Mouse (Mus musculus): ENCODE data around the gene Fbxo33. TPM values are rescaled to one million over a fixed set of nuclear protein-coding genes. Genes with fewer than 3 reads are reported as not detected.
"Not testable (repeated sequence)": the region's sequence is repeated elsewhere in the genome, so short reads cannot be mapped to it uniquely, and the experiment has no call there.

The Fbxo33 gene
- 10 to 100 TPM in 16 of 26 experiments, 1 to 10 TPM in 10; 3.1 to 25.9 (median 13.3) TPM for total RNA-seq (2018; cell fraction: chromatin; rRNA removed)
- total RNA-seq (2018; cell fraction: cytosol; rRNA removed) = 10 to 100 TPM; 19.7 to 30.7 (median 25.9) TPM
- 10 to 100 TPM in 25 of 26 experiments, 1 to 10 TPM in 1; 8.5 to 41.5 (median 25.1) TPM for total RNA-seq (2018; cell fraction: nucleus; rRNA removed)
- polyA plus RNA-seq (2018) = 20.6 to 26.1 TPM (median 23.0 TPM) in 3 replicates

- under 1% methylated on average over 104 of the region's 109 CpGs for WGBS (ENCODE audit: missing documents)
- no peaks in the 10 kb centered on the region for H3K36me3 ChIP-seq (ENCODE audit: inconsistent target)
- peaks cover 43% of the 10 kb centered on the region for H3K79me2 ChIP-seq (ENCODE audit: inconsistent target)
- peak within 1 kb of the TSS; percentile 92 for H3K4me3 ChIP-seq (ENCODE audit: inconsistent target)
- peak within 1 kb of the TSS; percentile 87 for H3K27ac ChIP-seq
These were observed at the start of gene Fbxo33 for GRCm38 (mm10) chr12:59219325-59220225. TSS of gene Fbxo33 (minus strand) at chr12:59219725.

- WGBS (ENCODE audit: missing documents) = 89% methylated on average over 4 of the region's 4 CpGs
- no peak overlapping the region for H3K4me3 ChIP-seq (ENCODE audit: inconsistent target)
These were observed 46.4 kb upstream of the Fbxo33 start for GRCm38 (mm10) chr12:59265942-59266231.

GRCm38 (mm10) chr12:59265207-59265941 is 45.8 kb upstream of the Fbxo33 start:
- 32% methylated on average over 15 of the region's 15 CpGs for WGBS (ENCODE audit: missing documents)
- H3K79me2 ChIP-seq (ENCODE audit: inconsistent target) = no peaks in the 10 kb centered on the region
- H3K27ac ChIP-seq = no peak overlapping the region
- no peak overlapping the region for H3K4me3 ChIP-seq (ENCODE audit: inconsistent target)
- H3K36me3 ChIP-seq (ENCODE audit: inconsistent target) = no peaks in the 10 kb centered on the region

More at GRCm38 (mm10) chr12:59265942-59266231, 46.4 kb upstream of the Fbxo33 start:
- H3K36me3 ChIP-seq (ENCODE audit: inconsistent target) = no peaks in the 10 kb centered on the region
- H3K27ac ChIP-seq = no peak overlapping the region
- no peaks in the 10 kb centered on the region for H3K79me2 ChIP-seq (ENCODE audit: inconsistent target)

- H3K36me3 ChIP-seq (ENCODE audit: inconsistent target) = no peaks in the 10 kb centered on the region
- H3K4me3 ChIP-seq (ENCODE audit: inconsistent target) = no peak overlapping the region
- H3K27ac ChIP-seq = no peak overlapping the region
- 84% methylated on average over 3 of the region's 3 CpGs for WGBS (ENCODE audit: missing documents)
- H3K79me2 ChIP-seq (ENCODE audit: inconsistent target) = no peaks in the 10 kb centered on the region
These were observed 43.3 kb upstream of the Fbxo33 start for GRCm38 (mm10) chr12:59262841-59263240.

GRCm38 (mm10) chr12:59260798-59261197 is 41.3 kb upstream of the Fbxo33 start:
- WGBS (ENCODE audit: missing documents) = 93% methylated on average over 2 of the region's 2 CpGs
- H3K27ac ChIP-seq = no peak overlapping the region

GRCm38 (mm10) chr12:59260362-59260761 is 40.8 kb upstream of the Fbxo33 start:
- H3K27ac ChIP-seq = no peak overlapping the region
- no peak overlapping the region for H3K4me3 ChIP-seq (ENCODE audit: inconsistent target)
- H3K79me2 ChIP-seq (ENCODE audit: inconsistent target) = no peaks in the 10 kb centered on the region
- no peaks in the 10 kb centered on the region for H3K36me3 ChIP-seq (ENCODE audit: inconsistent target)

More at GRCm38 (mm10) chr12:59260798-59261197, 41.3 kb upstream of the Fbxo33 start:
- Histone ChIP-seq H3K36me3 (ENCODE audit: inconsistent target) (no peaks in the 10 kb centered on the region), H3K4me3 (ENCODE audit: inconsistent target) (no peak overlapping the region), H3K79me2 (ENCODE audit: inconsistent target) (no peaks in the 10 kb centered on the region)

GRCm38 (mm10) chr12:59259015-59259414 is 39.5 kb upstream of the Fbxo33 start:
- H3K79me2 ChIP-seq (ENCODE audit: inconsistent target) = no peaks in the 10 kb centered on the region
- no peak overlapping the region for H3K27ac ChIP-seq
- no peaks in the 10 kb centered on the region for H3K36me3 ChIP-seq (ENCODE audit: inconsistent target)
- H3K4me3 ChIP-seq (ENCODE audit: inconsistent target) = no peak overlapping the region
- WGBS (ENCODE audit: missing documents) = 92% methylated on average over 5 of the region's 5 CpGs

GRCm38 (mm10) chr12:59250259-59250827 is 30.8 kb upstream of the Fbxo33 start:
- H3K4me3 ChIP-seq (ENCODE audit: inconsistent target) = no peak overlapping the region
- H3K36me3 ChIP-seq (ENCODE audit: inconsistent target) = no peaks in the 10 kb centered on the region
- 5% methylated on average over 2 of the region's 2 CpGs for WGBS (ENCODE audit: missing documents)

GRCm38 (mm10) chr12:59248969-59249368 is 29.4 kb upstream of the Fbxo33 start:
- WGBS (ENCODE audit: missing documents) = 100% methylated on average over 1 of the region's 1 CpGs
- Histone ChIP-seq H3K4me3 (ENCODE audit: inconsistent target) (no peak overlapping the region), H3K36me3 (ENCODE audit: inconsistent target) (no peaks in the 10 kb centered on the region), H3K27ac (no peak overlapping the region), H3K79me2 (ENCODE audit: inconsistent target) (no peaks in the 10 kb centered on the region)

More at GRCm38 (mm10) chr12:59250259-59250827, 30.8 kb upstream of the Fbxo33 start:
- H3K79me2 ChIP-seq (ENCODE audit: inconsistent target) = no peaks in the 10 kb centered on the region
- H3K27ac ChIP-seq = no peak overlapping the region

GRCm38 (mm10) chr12:59241031-59241430 is 21.5 kb upstream of the Fbxo33 start:
- not testable (repeated sequence) for H3K79me2 ChIP-seq (ENCODE audit: inconsistent target); H3K4me3 ChIP-seq (ENCODE audit: inconsistent target); H3K27ac ChIP-seq; H3K36me3 ChIP-seq (ENCODE audit: inconsistent target)
- WGBS (ENCODE audit: missing documents) = 91% methylated on average over 8 of the region's 8 CpGs

GRCm38 (mm10) chr12:59238434-59238833 is 18.9 kb upstream of the Fbxo33 start:
- H3K79me2 ChIP-seq (ENCODE audit: inconsistent target) = no peaks in the 10 kb centered on the region
- H3K27ac ChIP-seq = no peak overlapping the region
- WGBS (ENCODE audit: missing documents) = 96% methylated on average over 5 of the region's 5 CpGs
- H3K4me3 ChIP-seq (ENCODE audit: inconsistent target) = no peak overlapping the region
- H3K36me3 ChIP-seq (ENCODE audit: inconsistent target) = no peaks in the 10 kb centered on the region

- H3K36me3 ChIP-seq (ENCODE audit: inconsistent target) = no peaks in the 10 kb centered on the region
- WGBS (ENCODE audit: missing documents) = 93% methylated on average over 5 of the region's 5 CpGs
- no peaks in the 10 kb centered on the region for H3K79me2 ChIP-seq (ENCODE audit: inconsistent target)
- no peak overlapping the region for H3K4me3 ChIP-seq (ENCODE audit: inconsistent target)
- no peak overlapping the region for H3K27ac ChIP-seq
These were observed 8.9 kb upstream of the Fbxo33 start for GRCm38 (mm10) chr12:59228401-59228800.

- Histone ChIP-seq H3K4me3 (ENCODE audit: inconsistent target) (peak overlapping the region; percentile 92), H3K79me2 (ENCODE audit: inconsistent target) (peaks cover 51% of the 10 kb centered on the region), H3K36me3 (ENCODE audit: inconsistent target) (no peaks in the 10 kb centered on the region), H3K27ac (peak overlapping the region; percentile 87)
- WGBS (ENCODE audit: missing documents) = under 1% methylated on average over 68 of the region's 69 CpGs
These were observed 744 bp downstream of the Fbxo33 start for GRCm38 (mm10) chr12:59218640-59219321.

GRCm38 (mm10) chr12:59217331-59217730 is 2.2 kb downstream of the Fbxo33 start:
- Histone ChIP-seq H3K27ac (peak overlapping the region; percentile 87), H3K4me3 (ENCODE audit: inconsistent target) (peak overlapping the region; percentile 92), H3K36me3 (ENCODE audit: inconsistent target) (no peaks in the 10 kb centered on the region), H3K79me2 (ENCODE audit: inconsistent target) (peaks cover 65% of the 10 kb centered on the region)
- 75% methylated on average over 3 of the region's 3 CpGs for WGBS (ENCODE audit: missing documents)

All from macrophage (primary cell).